Mouse (Mus musculus) Muller cell, postnatal 12 days (primary cell): Measurements from ENCODE around the gene Extl1.

Experiments
- DNase-seq: peaks from one replicate; pipeline ENCODE4 v3.0.0-alpha.2; 2015; ENCODE audit errors: inconsistent ontology term

Extl1 gene

DNA sequence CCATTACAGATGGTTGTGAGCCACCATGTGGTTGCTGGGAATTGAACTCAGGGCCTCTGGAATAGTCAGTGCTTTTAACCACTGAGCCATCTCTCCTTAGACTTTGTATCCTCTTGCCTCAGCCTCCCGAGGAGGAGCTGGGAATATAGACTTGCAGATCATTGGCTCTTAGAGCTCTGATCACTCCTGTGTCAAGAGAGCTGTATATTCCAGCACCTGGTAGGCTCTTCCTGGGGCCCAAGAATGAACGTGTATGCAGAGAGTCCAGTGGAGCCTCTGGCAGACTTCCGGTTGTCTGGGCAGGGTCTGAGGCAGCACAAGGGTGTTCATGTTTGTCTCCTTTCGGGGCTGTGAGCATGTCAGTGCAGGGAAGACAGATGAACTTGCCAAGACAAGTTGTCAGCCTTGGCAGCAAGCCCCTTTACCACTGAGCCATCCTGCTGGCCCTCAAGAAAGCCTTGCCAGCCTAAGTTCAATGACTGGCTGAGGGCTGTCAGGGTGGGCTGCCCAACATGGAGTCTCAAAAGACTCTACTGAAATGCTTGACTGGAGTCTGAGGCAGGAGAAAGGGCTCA, 69.5 kb downstream of the Extl1 start:
- no peak for DNase-seq

DNA sequence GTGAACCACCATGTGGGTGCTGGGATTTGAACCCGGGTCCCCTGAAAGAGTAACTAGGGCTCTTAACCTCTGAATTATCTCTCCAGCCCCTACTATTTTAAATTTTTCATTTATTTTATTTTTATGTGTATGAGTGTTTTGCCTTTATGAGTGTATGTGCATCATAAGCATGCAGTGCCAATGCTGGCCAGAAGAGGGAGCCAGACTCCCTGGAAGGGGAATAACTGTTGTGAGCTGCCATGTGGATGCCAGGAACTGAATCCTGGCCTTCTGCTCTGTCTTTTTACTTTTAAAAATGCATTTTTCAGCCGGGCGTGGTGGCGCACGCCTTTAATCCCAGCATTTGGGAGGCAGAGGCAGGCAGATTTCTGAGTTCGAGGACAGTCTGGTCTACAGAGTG, 70.7 kb downstream of the Extl1 start:
- DNase-seq = no peak

DNA sequence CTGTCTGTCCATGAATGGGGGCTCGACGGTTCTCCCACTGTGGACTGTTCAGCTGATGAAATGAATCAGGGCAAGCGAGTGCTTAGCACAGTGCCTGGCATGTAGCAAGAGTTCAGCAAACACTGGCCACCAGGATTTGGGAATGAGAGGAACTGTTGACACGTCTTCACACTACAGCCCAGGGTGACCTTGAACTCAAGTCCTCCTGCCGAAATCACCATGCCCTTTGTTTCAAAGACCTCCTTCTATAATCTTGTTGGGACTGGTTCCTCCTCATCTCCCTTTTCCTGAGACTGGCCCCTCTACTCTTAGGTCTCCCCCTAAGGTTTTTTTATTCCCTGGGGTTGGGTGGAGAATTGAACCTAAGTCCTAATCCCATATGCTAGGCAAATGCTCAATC, 71.3 kb downstream of the Extl1 start:
- DNase-seq = no peak

DNA sequence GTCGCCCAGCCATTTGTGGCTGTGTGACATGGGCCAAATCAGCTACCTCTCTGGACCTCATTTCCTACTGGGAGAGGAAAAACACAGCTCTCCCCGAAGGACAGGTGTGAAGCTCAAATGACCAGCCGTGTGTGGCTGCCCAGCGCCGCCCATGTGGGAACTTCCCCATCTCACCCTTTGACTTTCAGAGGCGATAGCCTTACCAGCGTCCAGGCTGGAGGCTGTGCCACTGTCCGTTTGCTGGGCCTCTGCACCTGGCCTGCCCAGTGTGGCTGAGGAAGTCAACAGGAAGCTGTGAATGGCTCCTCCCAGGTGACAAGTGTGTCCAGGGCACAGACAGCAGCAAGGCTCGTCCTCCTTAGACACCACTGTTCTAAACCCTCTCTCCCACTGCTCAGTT, 71.9 kb downstream of the Extl1 start:
- DNase-seq = no peak

DNA sequence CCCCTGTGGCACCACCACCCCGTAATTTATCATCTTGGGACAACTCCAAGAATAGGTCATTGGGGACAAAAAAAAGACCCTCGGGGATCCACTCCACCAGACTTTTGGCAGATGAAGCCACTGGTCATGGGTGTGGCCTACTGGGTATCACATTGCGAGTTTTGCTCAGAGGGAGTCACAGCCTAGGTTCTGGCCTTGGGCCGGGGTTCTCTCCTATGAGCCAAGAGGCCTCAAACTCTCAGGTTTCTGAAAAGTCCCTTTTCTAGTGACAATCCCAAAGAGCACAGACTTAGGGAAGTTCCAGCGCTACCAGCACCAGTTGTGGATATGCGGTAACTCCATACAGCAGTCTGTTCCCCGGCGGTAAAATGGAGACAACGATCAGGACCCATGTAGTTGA, 73.0 kb downstream of the Extl1 start:
- DNase-seq = no peak

DNA sequence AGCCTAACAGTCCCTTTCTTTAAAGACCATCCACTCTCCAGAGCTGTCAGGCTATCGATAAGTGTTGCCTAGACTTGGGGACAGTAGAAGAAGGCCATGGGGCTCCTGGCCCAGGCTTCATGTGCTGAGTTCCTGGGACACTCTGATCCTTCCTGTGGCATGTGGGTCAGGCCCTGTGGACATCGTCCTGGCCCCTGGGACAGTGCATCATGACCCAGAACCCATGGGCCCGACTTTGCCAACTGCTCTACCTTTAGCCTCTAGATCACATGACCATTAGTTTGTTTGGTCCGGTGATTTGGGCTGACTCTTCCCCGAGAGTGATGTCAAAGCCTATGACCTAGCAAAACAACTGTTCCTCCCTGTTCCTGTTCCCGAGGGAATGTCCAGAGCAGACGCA, 73.5 kb downstream of the Extl1 start:
- no peak for DNase-seq

DNA sequence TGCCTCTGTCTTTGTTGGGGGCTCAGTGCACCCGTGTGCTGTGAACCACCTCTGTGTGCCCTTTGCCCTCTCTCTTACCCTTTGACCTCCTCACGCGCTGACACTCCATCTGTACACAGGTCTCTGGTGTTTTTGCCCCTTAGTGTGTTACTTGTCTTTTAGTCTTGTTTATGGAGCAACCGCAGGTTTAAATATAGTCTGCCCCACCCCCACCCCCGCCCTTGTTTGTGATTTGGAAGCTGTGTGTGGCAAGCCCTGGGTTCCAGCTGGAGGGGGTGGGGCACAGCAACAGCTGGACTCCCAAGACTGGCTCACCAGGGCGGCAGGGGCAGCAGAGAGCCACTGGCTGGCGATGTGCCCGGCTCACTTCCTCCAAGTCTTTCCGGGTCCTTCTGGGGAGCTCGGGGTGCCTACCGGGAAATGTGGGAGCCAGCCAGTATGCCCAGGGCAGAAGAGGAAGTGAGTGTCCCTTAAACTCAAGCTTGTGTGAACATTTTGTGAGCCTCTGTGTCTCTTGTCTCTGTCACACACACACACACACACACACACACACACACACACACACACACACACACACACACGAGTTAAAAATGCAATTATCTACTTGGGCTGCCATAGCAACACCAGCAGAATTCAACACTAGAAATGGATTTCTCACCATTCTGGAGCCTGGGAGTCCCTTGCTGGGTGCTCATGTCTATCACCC, 76.1 kb downstream of the Extl1 start:
- DNase-seq = peak; percentile 18

DNA sequence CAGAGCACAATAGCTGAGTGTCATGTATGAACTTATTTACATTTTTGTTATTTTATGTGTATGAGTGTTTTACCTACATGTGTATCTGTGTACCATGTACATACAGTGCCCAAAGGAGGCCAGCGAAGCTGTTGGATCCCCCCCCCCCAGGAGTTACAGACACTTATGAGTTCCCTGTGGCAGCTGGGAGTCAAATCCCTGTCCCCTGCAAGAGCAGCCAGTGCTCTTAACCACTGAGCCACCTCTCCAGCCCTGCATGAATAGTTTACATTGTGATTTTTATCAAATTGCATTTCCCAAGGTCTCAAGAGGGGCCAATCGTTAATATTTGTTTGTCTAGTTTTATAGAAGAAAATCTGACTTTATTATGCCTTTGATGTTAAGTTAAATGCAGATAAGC, 76.7 kb downstream of the Extl1 start:
- no peak for DNase-seq
